Mouse (Mus musculus): Measurements from ENCODE around the gene Bcorl1. TPM values are rescaled to one million over a fixed set of nuclear protein-coding genes. Genes with fewer than 3 reads are reported as not detected.
A peak's percentile ranks its signal among the peaks of the same experiment; 100 is the strongest.

The Bcorl1 gene
- total RNA-seq (2015) (10.0 and 10.3 TPM in 2 replicates), total RNA-seq (2017) (4.3 and 6.9 TPM in 2 replicates)

- ATAC-seq (replicated peaks; ENCODE audit: poor library complexity): peak; percentile 17
Measured at GRCm38 (mm10) chrX:48341141-48341540, at the start of gene Bcorl1. Gene Bcorl1, plus strand, starts transcription at chrX:48341358.

GRCm38 (mm10) chrX:48291413-48291812 lies 49.7 kb upstream of the Bcorl1 start:
- no peak for ATAC-seq (replicated peaks; ENCODE audit: poor library complexity)

GRCm38 (mm10) chrX:48305356-48305755 lies 35.8 kb upstream of the Bcorl1 start:
- ATAC-seq (replicated peaks; ENCODE audit: poor library complexity): no peak

DNA sequence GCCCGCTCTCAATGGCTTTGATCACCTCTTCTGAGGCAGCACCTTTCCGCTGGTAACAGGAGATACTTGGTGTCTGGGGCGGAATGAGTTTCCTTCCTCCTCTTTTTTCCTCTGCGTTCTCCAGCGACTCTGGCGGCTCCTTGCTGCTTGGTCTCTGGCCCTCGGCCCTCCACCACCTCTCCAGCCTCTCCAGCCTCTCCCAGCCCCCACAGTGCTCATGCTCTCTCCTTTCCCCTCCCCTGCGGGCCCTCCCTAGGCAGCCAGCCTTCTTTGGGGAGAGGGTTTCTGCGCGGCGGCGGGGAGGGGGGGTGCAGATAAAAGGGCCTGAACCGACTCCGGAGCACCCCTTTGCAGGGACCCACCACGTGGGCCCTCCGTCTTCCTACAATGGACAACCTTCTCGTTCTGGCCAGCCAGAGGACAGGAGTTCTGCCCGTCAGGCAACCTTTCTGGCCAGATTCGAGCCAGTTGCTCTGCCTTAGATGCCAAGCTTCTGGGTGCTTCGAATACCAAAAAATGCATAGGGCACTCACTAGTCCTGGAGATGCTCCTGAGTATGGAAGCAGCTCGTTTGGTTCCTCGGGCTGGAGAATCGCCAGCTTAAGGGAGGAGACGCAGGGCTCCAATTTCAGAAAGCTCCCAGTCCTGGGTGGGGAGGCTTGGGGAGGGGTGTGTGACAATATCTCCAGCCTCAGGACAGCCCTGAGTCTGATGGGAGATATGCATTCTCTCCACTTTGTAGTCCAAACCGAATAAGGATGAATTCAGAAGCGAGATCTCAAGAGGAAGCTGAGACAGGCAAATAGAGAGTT lies 30.2 kb upstream of the Bcorl1 start:
- no peak for ATAC-seq (replicated peaks; ENCODE audit: poor library complexity)

DNA sequence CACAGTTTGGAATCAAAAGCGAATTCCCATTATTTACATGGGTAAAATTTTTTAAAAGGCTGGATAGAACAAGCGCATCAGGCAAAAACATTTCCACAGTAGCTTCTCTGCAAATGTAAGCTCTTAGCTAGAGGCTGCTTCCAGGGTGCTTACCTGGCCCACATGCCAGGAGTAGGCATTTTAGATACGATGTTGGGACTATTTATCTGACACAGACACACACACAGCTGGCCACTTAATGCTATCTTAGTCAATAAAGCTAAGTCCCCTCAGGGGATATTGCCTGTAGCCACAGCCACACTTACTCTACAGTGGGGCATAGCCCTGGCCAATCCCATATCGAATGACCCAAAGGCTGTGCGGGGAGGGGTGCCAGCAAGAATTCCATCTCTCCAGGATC lies 29.4 kb upstream of the Bcorl1 start:
- ATAC-seq (replicated peaks; ENCODE audit: poor library complexity): no peak

GRCm38 (mm10) chrX:48314530-48315079 lies 26.6 kb upstream of the Bcorl1 start:
- ATAC-seq (replicated peaks; ENCODE audit: poor library complexity): peak; percentile 92

GRCm38 (mm10) chrX:48317444-48317843 lies 23.7 kb upstream of the Bcorl1 start:
- ATAC-seq (replicated peaks; ENCODE audit: poor library complexity): peak; percentile 27

DNA sequence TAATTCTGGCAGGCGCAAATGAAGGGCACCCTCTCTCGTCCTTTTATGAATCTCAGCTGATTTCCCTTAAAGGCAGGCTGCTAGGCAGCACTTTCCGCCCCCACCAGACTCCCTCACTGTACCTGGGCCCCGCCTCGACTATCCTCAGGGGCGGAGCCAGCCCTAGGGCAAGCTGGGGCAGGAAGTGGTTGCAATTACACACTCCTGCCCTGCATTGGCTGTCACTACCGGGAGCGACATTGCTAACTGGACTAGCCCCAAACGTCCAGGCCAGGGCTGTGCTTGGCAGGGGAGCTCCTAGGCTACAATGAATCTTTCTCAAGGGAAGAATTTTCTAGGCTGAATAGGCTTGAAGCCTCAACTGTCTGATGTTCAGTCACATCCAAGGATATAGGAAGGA lies 23.0 kb upstream of the Bcorl1 start:
- ATAC-seq (replicated peaks; ENCODE audit: poor library complexity): peak; percentile 71

GRCm38 (mm10) chrX:48340441-48341049 lies 613 bp upstream of the Bcorl1 start:
- ATAC-seq (replicated peaks; ENCODE audit: poor library complexity): no peak

DNA sequence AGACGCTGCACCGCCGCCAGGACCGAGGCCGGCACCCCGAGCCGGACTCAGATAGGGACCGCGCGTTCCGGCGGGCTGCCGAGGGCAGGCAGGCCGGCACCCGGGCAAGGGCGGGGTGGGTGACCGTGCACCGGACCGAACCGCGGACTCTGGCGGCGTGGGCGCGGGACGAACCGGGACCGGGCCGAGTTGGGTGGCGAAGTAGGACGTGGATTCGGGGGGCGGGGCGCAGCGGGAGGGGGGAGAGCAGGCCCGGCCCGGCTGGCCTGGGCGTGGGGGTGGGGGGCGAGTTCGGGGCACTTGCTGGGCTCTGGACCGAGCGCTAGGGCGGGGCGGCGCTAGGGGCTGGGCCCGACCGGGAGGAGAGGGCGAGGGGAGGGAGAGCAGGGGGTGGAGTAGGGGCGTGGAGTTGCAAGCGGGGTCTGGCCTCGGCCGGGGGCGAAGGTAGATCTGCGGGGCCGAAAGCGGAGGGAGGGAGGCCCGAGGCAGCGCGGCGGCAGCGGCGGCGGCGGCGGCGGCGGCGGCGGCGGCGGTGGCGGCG lies 533 bp downstream of the Bcorl1 start:
- ATAC-seq (replicated peaks; ENCODE audit: poor library complexity): no peak

- ATAC-seq (replicated peaks; ENCODE audit: poor library complexity): no peak
Measured at GRCm38 (mm10) chrX:48342731-48343130, 1.6 kb downstream of the Bcorl1 start.

DNA sequence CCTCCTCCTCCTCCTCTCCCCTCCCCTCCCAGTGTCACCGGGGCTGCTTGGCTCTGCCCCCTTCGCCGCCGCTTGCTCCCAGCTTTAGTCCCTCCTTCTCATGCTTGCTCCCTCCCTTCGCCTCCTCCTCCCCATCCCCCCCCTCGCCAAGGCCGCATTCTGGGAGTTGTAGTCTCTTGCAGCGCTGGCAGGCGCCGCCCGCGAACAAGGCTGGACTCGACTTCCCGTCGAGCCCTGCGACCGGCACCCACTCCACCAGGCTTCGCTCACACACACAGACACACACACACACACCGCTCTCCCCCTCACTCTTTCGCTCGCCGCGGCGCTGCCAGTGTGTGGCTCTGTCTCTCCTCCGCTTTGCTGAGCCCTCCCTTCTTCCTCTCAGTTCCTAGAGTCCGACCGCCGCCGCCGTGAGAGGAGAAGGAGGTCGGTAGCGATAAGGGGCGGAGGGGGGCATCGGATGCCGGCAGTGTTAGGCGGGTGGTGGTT lies 2.3 kb downstream of the Bcorl1 start:
- peak; percentile 84 for ATAC-seq (replicated peaks; ENCODE audit: poor library complexity)

DNA sequence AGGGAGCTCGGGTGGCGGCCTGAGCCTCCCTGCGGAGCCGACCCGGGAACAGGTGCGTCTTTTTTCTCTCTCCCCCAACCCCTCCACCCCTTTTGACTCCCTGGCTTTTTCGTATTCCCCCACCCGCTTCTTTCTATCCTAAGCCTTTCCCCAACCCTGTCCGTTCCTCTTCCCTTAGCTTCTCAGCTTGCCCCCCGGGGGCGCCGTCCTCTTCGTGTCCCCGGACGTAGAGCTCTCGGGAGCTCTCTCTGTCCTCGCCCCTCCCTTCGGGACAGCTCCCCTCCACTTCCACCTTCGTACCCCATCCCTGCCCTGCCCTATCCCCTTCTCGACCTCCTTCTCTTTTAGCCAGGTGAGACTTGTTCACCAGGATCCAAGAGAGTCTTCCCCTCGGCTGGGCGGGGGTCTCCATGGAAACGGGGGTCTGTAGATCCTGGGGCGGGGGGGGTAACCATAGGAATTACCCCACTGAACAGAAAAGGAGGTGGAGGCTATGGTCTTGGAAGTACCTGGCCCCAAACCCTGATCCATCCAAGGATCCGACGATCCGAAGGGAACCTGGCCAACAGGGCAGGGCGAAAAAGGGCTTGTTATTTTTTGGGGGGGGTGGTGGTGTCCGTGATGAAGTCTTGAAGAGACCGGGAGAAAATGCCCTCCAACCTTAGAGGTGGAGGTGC lies 2.9 kb downstream of the Bcorl1 start:
- ATAC-seq (replicated peaks; ENCODE audit: poor library complexity): no peak

DNA sequence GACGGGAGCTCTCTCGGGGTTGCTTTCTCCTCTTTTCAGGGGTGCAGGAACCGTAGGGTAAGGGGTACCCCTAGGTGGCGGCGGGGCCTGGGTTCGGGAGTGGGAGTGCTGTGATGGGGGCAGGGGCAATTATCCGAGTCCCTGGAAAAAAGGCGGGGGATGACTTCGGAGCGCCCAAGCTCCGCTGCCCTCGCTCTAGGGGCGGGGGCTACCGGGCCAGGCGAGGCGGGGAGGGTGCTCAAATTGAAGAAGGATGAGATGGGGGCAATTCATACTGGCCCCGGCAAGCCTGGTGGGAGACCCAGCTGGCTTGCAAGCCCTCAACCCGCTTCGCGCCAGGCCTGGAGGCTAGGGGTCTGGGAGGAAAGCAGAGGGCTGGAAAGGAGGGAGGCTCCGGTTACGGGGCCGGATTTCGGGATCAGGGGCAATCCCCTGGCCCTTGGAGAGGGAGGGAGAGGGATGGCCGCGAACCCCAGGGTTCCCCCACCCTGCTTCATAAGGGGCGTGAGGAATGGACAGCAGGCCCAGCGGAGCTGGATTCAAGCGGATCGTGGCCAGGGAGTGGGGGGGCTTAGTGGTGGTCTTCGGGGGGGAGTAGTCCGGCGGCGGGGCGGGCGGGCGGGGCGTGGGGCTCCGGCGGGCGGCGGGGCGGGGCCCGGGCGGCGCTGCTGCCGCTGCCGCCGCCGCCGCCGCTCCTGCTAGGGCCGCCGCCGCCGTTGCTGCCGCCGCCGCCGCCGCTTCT lies 3.7 kb downstream of the Bcorl1 start:
- no peak for ATAC-seq (replicated peaks; ENCODE audit: poor library complexity)

DNA sequence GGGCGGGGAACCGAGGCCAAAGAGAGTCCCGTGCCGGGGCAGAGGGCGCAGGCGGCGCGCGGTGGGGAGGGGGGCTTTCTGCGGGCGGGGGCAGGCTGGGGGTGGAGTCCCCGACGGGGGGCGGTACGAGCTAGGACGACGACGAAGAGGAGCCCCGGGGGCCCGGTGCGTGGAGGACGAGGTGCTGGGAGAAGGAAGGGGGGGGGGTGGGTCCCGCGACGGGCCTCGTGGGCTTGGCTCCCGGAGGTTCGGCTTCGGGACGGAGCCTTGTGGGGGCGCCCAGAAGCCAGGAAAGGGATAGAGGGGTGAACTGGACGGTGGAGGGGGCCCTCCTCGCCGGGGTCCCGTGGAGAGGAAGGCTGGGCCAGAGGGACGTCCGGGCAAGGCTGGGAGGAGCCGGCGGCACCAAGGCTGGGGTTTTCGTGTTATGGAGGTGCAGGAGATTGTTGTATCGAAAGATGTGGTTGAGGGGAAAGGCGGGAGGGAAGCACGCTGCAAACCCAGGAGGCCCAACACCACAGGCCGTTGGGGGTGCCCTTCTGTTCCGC lies 4.3 kb downstream of the Bcorl1 start:
- ATAC-seq (replicated peaks; ENCODE audit: poor library complexity): no peak

GRCm38 (mm10) chrX:48355346-48355745 lies 14.2 kb downstream of the Bcorl1 start:
- peak; percentile 71 for ATAC-seq (replicated peaks; ENCODE audit: poor library complexity)

DNA sequence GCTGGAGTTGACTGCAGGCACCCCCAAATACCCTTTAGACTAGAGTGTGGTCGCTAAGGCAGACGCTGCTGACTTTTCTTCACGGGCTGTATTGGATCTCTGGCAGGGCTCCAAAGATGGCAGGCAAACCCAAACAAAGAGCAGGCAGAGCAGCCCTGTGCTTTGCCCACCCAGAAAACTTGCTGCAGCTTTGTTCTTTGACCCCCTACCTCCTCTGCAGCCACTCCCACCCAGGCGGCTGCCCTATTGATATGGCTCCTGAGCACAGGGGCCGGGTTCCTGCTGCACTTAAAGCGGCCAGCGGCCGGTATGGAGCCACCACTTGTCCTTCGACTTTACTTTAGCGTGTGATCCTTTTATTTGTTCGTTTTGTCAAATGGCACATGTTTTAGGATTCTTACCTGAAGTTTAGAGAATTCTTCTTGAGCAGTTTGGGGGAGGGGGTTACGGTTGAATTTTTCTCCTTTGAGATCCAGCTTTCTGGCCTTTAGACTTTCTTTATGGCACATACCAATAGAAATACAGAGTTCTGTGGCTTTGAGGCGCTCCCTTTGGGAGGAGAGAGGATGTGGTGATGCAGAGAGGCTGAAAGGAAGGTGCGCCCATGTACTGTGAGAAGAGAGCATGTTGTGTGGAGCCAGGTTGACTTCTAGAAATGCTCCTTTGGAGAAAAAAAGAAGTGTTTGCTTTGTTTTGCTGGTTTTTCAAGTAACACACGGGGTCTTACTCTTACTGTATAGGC lies 24.8 kb downstream of the Bcorl1 start:
- ATAC-seq (replicated peaks; ENCODE audit: poor library complexity): no peak

GRCm38 (mm10) chrX:48367841-48368240 lies 26.7 kb downstream of the Bcorl1 start:
- ATAC-seq (replicated peaks; ENCODE audit: poor library complexity): no peak

DNA sequence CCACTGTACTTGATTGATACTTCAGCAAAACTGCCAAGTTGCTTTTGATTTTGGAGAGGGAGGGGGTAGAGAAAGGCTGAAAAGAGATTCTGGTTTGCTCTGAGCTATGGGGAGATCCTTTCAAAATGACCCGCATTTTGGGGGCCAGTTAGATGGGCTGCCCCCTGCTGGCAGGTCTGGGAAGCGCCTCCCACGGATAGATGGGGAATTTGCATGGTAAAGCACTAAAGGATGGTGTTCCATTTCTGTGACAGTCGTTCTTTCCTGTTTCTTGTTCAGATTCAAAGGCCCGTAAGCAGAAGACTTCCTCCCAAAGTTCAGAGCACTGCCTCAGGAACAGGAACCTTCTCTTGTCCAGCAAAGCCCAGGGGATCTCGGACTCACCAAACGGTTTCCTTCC lies 42.5 kb downstream of the Bcorl1 start:
- ATAC-seq (replicated peaks; ENCODE audit: poor library complexity): peak; percentile 75

All from megakaryocyte progenitor cell, adult 5-6 weeks (primary cell).